Comparison of ENCODE assay signal across 17 mouse cellular contexts in genomic region chr11:114792931-114793494, GRCm38 (mm10). TPM values are rescaled to one million over a fixed set of nuclear protein-coding genes. Genes with fewer than 3 reads are reported as not detected.
DNase-seq lines count a peak whose midpoint lies in the region; TF ChIP-seq lines count a peak whose summit lies in the region.
"Had no signal": no experiment of that assay in that cellular context is flagged by ENCODE, and none has a peak within 500 bp of the region (broad histone marks: within the 10 kb centered on the region; RNA-seq: fewer than 3 reads in every experiment).

No protein-coding gene starts in this region.

- no peaks in the 10 kb centered on the region for H3K9me3 ChIP-seq in midbrain, embryonic 10.5 days (replicated peaks)
- H3K9me3 ChIP-seq: kidney, embryonic 15.5 days; liver, embryonic 15.5 days had no signal

- peak overlapping the region; percentile 77 for H3K27ac ChIP-seq in cerebellum, adult 2 months (ENCODE audit: insufficient read depth, low read length)
- peak overlapping the region; percentile 97 for H3K27ac ChIP-seq in midbrain, embryonic 10.5 days (replicated peaks)
- H3K27ac ChIP-seq in olfactory bulb, adult 2 months (ENCODE audit: insufficient read depth, low read depth, low read length): peak overlapping the region; percentile 76; the same call in 1 of the 2 replicates
- H3K27ac ChIP-seq: kidney, embryonic 15.5 days; liver, embryonic 15.5 days had no signal

- DNase-seq in cerebellum, adult 2 months: peak in 1 of 2 experiments; percentile 47
- DNase-seq in cerebellum, adult 11 months: no peak
- peak; percentile 71 to 78 for DNase-seq in right cerebral cortex, postnatal 10 days (ENCODE audit: low spot score in 2 of 2)
- DNase-seq in right cerebral cortex, postnatal 4 days: no peak
- DNase-seq in midbrain, embryonic 10.5 days (ENCODE audit: low spot score): no peak
- DNase-seq in gastrocnemius, postnatal 14 days: no peak
- DNase-seq in urinary bladder, postnatal 14 days (ENCODE audit: low spot score): no peak
- DNase-seq: gastrocnemius, postnatal 10 days; thymus, adult 2 months had no signal

- H3K36me3 ChIP-seq in midbrain, embryonic 10.5 days: peaks cover 9% of the 10 kb centered on the region
- H3K36me3 ChIP-seq: G1E; kidney, embryonic 15.5 days; liver, embryonic 15.5 days had no signal

- H3K4me1 ChIP-seq in cerebellum, adult 2 months (ENCODE audit: control insufficient read depth, insufficient read depth, low read length): peaks cover 49% of the 10 kb centered on the region
- peaks cover 95% of the 10 kb centered on the region for H3K4me1 ChIP-seq in midbrain, embryonic 10.5 days
- H3K4me1 ChIP-seq in olfactory bulb, adult 2 months (ENCODE audit: control insufficient read depth, insufficient read depth, low read length): peaks cover 50% of the 10 kb centered on the region

- TF ChIP-seq POLR2A in cerebellum, adult 2 months (IDR thresholded peaks at IDR 0.05; ENCODE audit: borderline replicate concordance, insufficient read depth, low read length): no peak
- TF ChIP-seq POLR2A in olfactory bulb, adult 2 months (IDR thresholded peaks at IDR 0.05; ENCODE audit: insufficient read depth, low read depth, low read length): no peak

- 53% methylated on average over 5 of the region's 5 CpGs for WGBS in cerebellum, adult 2 months
- 48% methylated on average over 5 of the region's 5 CpGs for WGBS in midbrain, embryonic 10.5 days
- WGBS in olfactory bulb, adult 2 months: 40% methylated on average over 5 of the region's 5 CpGs

- intact Hi-C loops in gastrocnemius, postnatal 14 days (cut with DNase I; ENCODE audit: low total_unique reads): loop anchor here (2.0 kb wide), 1 partner anchor 46 kb away; no protein-coding TSS in a partner anchor

- no peak overlapping the region for H3K4me3 ChIP-seq in cerebellum, adult 2 months (replicated peaks; ENCODE audit: insufficient read depth, low read depth, low read length)
- peak overlapping the region; percentile 65 for H3K4me3 ChIP-seq in midbrain, embryonic 10.5 days
- no peak overlapping the region for H3K4me3 ChIP-seq in olfactory bulb, adult 2 months (ENCODE audit: insufficient read depth, low read depth, low read length)
- H3K4me3 ChIP-seq: liver, embryonic 15.5 days had no signal

- no peak for TF ChIP-seq CTCF in cerebellum, adult 2 months (IDR thresholded peaks at IDR 0.05; ENCODE audit: borderline replicate concordance, insufficient read depth, low read depth, low read length)
- no peak for TF ChIP-seq CTCF in olfactory bulb, adult 2 months (IDR thresholded peaks at IDR 0.05; ENCODE audit: insufficient read depth, low read depth, low read length)

- H3K27me3 ChIP-seq in cerebellum, adult 2 months (ENCODE audit: control insufficient read depth, insufficient read depth, low read length): no peaks in the 10 kb centered on the region
- H3K27me3 ChIP-seq in midbrain, embryonic 10.5 days (ENCODE audit: low read depth, poor library complexity, severe bottlenecking): peaks cover 64% of the 10 kb centered on the region

RNA-seq across cellular contexts. Expression of gene Btbd17, which starts 2.7 kb away (rescaled TPM):
- polyA plus RNA-seq in cerebellum, adult 2 months (2012; rRNA removed): 78.3 and 81.3 TPM in 2 replicates
- 57.3 and 69.1 TPM in 2 replicates for polyA plus RNA-seq in midbrain, embryonic 10.5 days (2016; fragmentation: Nextera tagmentation; extraction: Ambion mirVana)
- not detected in 2 replicates for polyA plus RNA-seq in olfactory bulb, adult 2 months (2012; ENCODE audit: insufficient read depth, insufficient read length, low replicate concordance, missing spikeins)
- total RNA-seq in gastrocnemius, postnatal 14 days (2021): 1 to 10 TPM in 1 of 2 experiments, under 1 TPM in 1; 0.38 to 1.1 TPM
- total RNA-seq: heart, postnatal 25 days; megakaryocyte, adult 5-6 weeks had no signal
- polyA plus RNA-seq: G1E; liver, embryonic 15.5 days had no signal

RNA-seq across cellular contexts. Expression of gene Gpr142, which starts 5.7 kb away (rescaled TPM):
- 0.29 and 0.64 TPM in 2 replicates for polyA plus RNA-seq in cerebellum, adult 2 months (2012; rRNA removed)
- 0.27 and 0.36 TPM in 2 replicates for polyA plus RNA-seq in midbrain, embryonic 10.5 days (2016; fragmentation: Nextera tagmentation; extraction: Ambion mirVana)
- polyA plus RNA-seq in olfactory bulb, adult 2 months (2012; ENCODE audit: insufficient read depth, insufficient read length, low replicate concordance, missing spikeins): not detected in 2 replicates
- not detected for total RNA-seq in gastrocnemius, postnatal 14 days (2021)
- total RNA-seq: gastrocnemius, postnatal 10 days; heart, postnatal 25 days; left cerebral cortex, adult 8-10 months; megakaryocyte, adult 5-6 weeks had no signal
- polyA plus RNA-seq: G1E; liver, embryonic 15.5 days; spleen, adult 2 months; thymus, adult 2 months had no signal

RNA-seq across cellular contexts. Expression of gene Kif19a, which starts 27.8 kb away (rescaled TPM):
- polyA plus RNA-seq in cerebellum, adult 2 months (2012; rRNA removed): 4.9 and 5.1 TPM in 2 replicates
- polyA plus RNA-seq in midbrain, embryonic 10.5 days (2016; fragmentation: Nextera tagmentation; extraction: Ambion mirVana): 1.1 and 1.7 TPM in 2 replicates
- not detected in 2 replicates for polyA plus RNA-seq in olfactory bulb, adult 2 months (2012; ENCODE audit: insufficient read depth, insufficient read length, low replicate concordance, missing spikeins)
- total RNA-seq in gastrocnemius, postnatal 14 days (2021): 1 to 10 TPM; 1.3 to 4.2 TPM
- total RNA-seq: G1E had no signal
- polyA plus RNA-seq: G1E had no signal

RNA-seq across cellular contexts. Expression of gene Gprc5c, which starts 57.9 kb away (rescaled TPM):
- 62.9 and 71.8 TPM in 2 replicates for polyA plus RNA-seq in cerebellum, adult 2 months (2012; rRNA removed)
- 19.0 TPM in 2 replicates for polyA plus RNA-seq in midbrain, embryonic 10.5 days (2016; fragmentation: Nextera tagmentation; extraction: Ambion mirVana)
- not detected in 2 replicates for polyA plus RNA-seq in olfactory bulb, adult 2 months (2012; ENCODE audit: insufficient read depth, insufficient read length, low replicate concordance, missing spikeins)
- total RNA-seq in gastrocnemius, postnatal 14 days (2021): 10 to 100 TPM; 39.1 to 43.0 TPM
- polyA plus RNA-seq: G1E had no signal

Comparison
In these comparisons a context has a peak if more than half of its experiments do, and no peak if none do; other contexts are left out.
1. DNase-seq: peak in right cerebral cortex, postnatal 10 days (2 of 2); none in cerebellum, adult 11 months (single experiment), right cerebral cortex, postnatal 4 days (single experiment), midbrain, embryonic 10.5 days (single experiment), gastrocnemius, postnatal 14 days (single experiment) and urinary bladder, postnatal 14 days (single experiment).
2. RNA of gene Btbd17, which starts 2.7 kb away (polyA plus RNA-seq): 78.3 to 81.3 TPM in cerebellum, adult 2 months and 57.3 to 69.1 TPM in midbrain, embryonic 10.5 days; not detected in olfactory bulb, adult 2 months; every median in the first group is over 10 times any median in the second.
3. Peak in every context shown above with its lines, with median percentiles within 50 percentile points of each other: H3K27ac ChIP-seq.